Mouse (Mus musculus) heart, embryonic 14.5 days (tissue): ENCODE results near the gene Pop4. TPM values are rescaled to one million over a fixed set of nuclear protein-coding genes. Genes with fewer than 3 reads are reported as not detected.

Experiments used
- ATAC-seq: fragments of 200-750 bp; cut with Nextera tagmentation; 2 replicates; pipeline ENCODE4 v1.8.0; 2017; ENCODE audit warnings: low read depth, moderate TSS enrichment; ENCODE audit not compliant: insufficient number of reproducible peaks, insufficient read depth, low FRiP score
- H3K27ac ChIP-seq, 2 experiments: fragments of 200-500 bp in 1 of 2; fragments of 300-500 bp in 1 of 2; sonication (generic) in 1 of 2; replicated peaks in 1 of 2; 2 replicates each; pipeline ENCODE4 v1.5.1; 2012 to 2014; ENCODE audit warnings: low read depth in 2 of 2, low read length in 2 of 2, control low read depth in 1 of 2, mild to moderate bottlenecking in 1 of 2, mixed read lengths in 1 of 2; ENCODE audit not compliant: control insufficient read depth in 1 of 2, insufficient read depth in 1 of 2
- H3K27me3 ChIP-seq: fragments of 300-500 bp; sonication (generic); 2 replicates; pipeline ENCODE4 v1.6.1; 2014; ENCODE audit warnings: mild to moderate bottlenecking, low read length, control low read depth; ENCODE audit not compliant: control insufficient read depth, insufficient read depth
- H3K36me3 ChIP-seq: fragments of 300-500 bp; sonication (generic); 2 replicates; pipeline ENCODE4 v1.6.1; 2014; ENCODE audit warnings: mild to moderate bottlenecking, control low read depth, low read length, mixed read lengths; ENCODE audit not compliant: control insufficient read depth, insufficient read depth
- H3K4me1 ChIP-seq, 2 experiments: fragments of 200-500 bp in 1 of 2; fragments of 300-500 bp in 1 of 2; sonication (generic) in 1 of 2; 2 replicates each; pipeline ENCODE4 v1.6.1; 2012 to 2014; ENCODE audit warnings: low read length in 2 of 2, control low read depth in 1 of 2, mixed read lengths in 1 of 2; ENCODE audit not compliant: control insufficient read depth in 2 of 2, insufficient read depth in 2 of 2
- H3K4me2 ChIP-seq: fragments of 300-500 bp; sonication (generic); 2 replicates; pipeline ENCODE4 v1.6.1; 2014; ENCODE audit warnings: mild to moderate bottlenecking, low read length
- H3K4me3 ChIP-seq, 2 experiments: fragments of 200-500 bp in 1 of 2; fragments of 300-500 bp in 1 of 2; sonication (generic) in 1 of 2; 2 replicates each; pipeline ENCODE4 v1.5.1; 2012 to 2014; ENCODE audit warnings: low read length in 2 of 2, mild to moderate bottlenecking in 2 of 2, control low read depth in 1 of 2, low read depth in 1 of 2, moderate library complexity in 1 of 2; ENCODE audit not compliant: control insufficient read depth in 1 of 2, insufficient read depth in 1 of 2
- H3K9ac ChIP-seq: fragments of 300-500 bp; sonication (generic); 2 replicates; pipeline ENCODE4 v1.6.1; 2014; ENCODE audit warnings: mild to moderate bottlenecking, low read length
- H3K9me3 ChIP-seq: fragments of 300-500 bp; sonication (generic); 2 replicates; pipeline ENCODE4 v1.6.1; 2016; ENCODE audit warnings: low read length, control low read depth; ENCODE audit not compliant: control insufficient read depth
- WGBS: fragments of 180-500 bp; shearing (Covaris S2); extraction: QIAGEN DNeasy Blood & Tissue Kit; methylation state at CpG from one replicate; pipeline ENCODE4 v1.1.7; 2014; 5-methylcytosine and 5-hydroxymethylcytosine counted together
- polyA plus RNA-seq: library from polyadenylated mRNA; unstranded; fragments of >200 nt; fragmentation: Nextera tagmentation; extraction: Ambion mirVana; gene quantifications from 2 replicates; pipeline ENCODE4 v1.2.1, GENCODE M21; 2014

Pop4 gene
- polyA plus RNA-seq, 1 experiment from 2014 or later, result 41.2 TPM

- Histone ChIP-seq H3K27me3 (peaks cover 7% of the 10 kb centered on the region), H3K9me3 (no peaks in the 10 kb centered on the region), H3K36me3 (no peaks in the 10 kb centered on the region), H3K27ac (0 out of 4 replicates have a peak overlapping the region, but pooled peaks of 1 of the 2 experiments have one; percentile 6), H3K4me2 (no peak overlapping the region), H3K4me1 (peaks cover 4 to 23% of the 10 kb centered on the region in 2 experiments), H3K4me3 (no peak overlapping the region), H3K9ac (no peak overlapping the region)
- WGBS, result 6% methylated on average over 8 of the region's 8 CpGs
- no peak for ATAC-seq
Measured at GRCm38 (mm10) chr7:38230285-38230684, 40.9 kb downstream of the Pop4 start.

GRCm38 (mm10) chr7:38228329-38228728 is 42.9 kb downstream of the Pop4 start:
- H3K36me3 ChIP-seq, result no peaks in the 10 kb centered on the region
- no peak overlapping the region for H3K27ac ChIP-seq
- H3K4me2 ChIP-seq, result peak overlapping the region; percentile 65
- no peak for ATAC-seq
- H3K27me3 ChIP-seq, result peaks cover 7% of the 10 kb centered on the region
- H3K9ac ChIP-seq, result peak overlapping the region; percentile 71
- H3K9me3 ChIP-seq, result no peaks in the 10 kb centered on the region
- H3K4me1 ChIP-seq, result peaks cover 12 to 31% of the 10 kb centered on the region in 2 experiments
- 19% methylated on average over 8 of the region's 8 CpGs for WGBS
- peak overlapping the region; percentile 52 to 74 for H3K4me3 ChIP-seq

GRCm38 (mm10) chr7:38227900-38228298 is 43.3 kb downstream of the Pop4 start, which contains the start of gene Plekhf1:
TSS of gene Plekhf1 (minus strand) at chr7:38228016.
- under 1% methylated on average over 36 of the region's 36 CpGs for WGBS
- peak; percentile 92 for ATAC-seq
- peaks cover 12 to 31% of the 10 kb centered on the region in 2 experiments for H3K4me1 ChIP-seq

DNA sequence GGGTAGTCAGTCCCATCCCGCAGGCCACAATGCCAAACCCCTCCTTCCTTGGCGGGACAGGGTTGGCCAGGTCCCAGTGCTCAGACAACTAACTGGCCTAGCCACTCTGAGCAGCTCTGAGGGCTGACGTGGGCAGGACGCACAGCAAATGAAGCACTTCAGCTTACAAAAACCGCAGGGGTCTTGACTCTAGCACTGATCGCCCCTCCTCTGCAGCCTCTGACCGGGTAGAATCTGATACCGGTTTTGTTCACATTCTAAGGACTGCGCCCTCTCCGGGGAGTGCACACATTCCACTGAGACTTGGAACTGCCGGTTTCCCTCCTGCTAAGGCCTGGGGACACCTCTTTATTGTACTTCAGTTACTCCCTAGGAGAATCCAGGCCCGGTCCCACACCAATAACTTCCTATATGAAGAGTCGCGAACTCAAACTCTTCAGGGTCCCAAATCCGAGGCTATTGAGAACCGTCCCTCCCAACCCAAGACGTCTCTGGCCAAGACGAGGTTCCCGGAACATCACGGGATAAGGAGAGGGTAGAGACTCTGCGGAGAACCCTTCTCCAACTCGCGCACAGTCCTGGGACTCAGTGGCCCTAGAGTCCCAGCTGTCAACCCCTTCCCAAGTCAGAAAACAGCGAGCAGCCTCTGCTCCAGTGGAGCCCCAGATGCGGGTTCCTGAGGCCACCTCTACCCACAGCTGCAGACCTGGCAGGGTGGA is 43.9 kb downstream of the Pop4 start:
- H3K9ac ChIP-seq, result peak overlapping the region; percentile 71
- H3K4me1 ChIP-seq, result peaks cover 12 to 31% of the 10 kb centered on the region in 2 experiments
- no peaks in the 10 kb centered on the region for H3K36me3 ChIP-seq
- peaks cover 7% of the 10 kb centered on the region for H3K27me3 ChIP-seq
- H3K27ac ChIP-seq, result peak overlapping the region; percentile 53 to 60; a peak in 3 of 4 replicates
- no peaks in the 10 kb centered on the region for H3K9me3 ChIP-seq
- H3K4me3 ChIP-seq, result peak overlapping the region; percentile 52 to 74
- peak overlapping the region; percentile 65 for H3K4me2 ChIP-seq
- 0% methylated on average over 25 of the region's 25 CpGs for WGBS
- peak; percentile 39; the same call in 1 of the 2 replicates for ATAC-seq

More at GRCm38 (mm10) chr7:38227900-38228298, 43.3 kb downstream of the Pop4 start, which contains the start of gene Plekhf1:
- Histone ChIP-seq H3K27me3 (peaks cover 7% of the 10 kb centered on the region), H3K27ac (peak within 1 kb of the TSS; percentile 53 to 60; a peak in 3 of 4 replicates), H3K4me3 (peak within 1 kb of the TSS; percentile 52 to 74), H3K9me3 (no peaks in the 10 kb centered on the region), H3K36me3 (no peaks in the 10 kb centered on the region), H3K4me2 (peak within 1 kb of the TSS; percentile 65), H3K9ac (peak within 1 kb of the TSS; percentile 71)

DNA sequence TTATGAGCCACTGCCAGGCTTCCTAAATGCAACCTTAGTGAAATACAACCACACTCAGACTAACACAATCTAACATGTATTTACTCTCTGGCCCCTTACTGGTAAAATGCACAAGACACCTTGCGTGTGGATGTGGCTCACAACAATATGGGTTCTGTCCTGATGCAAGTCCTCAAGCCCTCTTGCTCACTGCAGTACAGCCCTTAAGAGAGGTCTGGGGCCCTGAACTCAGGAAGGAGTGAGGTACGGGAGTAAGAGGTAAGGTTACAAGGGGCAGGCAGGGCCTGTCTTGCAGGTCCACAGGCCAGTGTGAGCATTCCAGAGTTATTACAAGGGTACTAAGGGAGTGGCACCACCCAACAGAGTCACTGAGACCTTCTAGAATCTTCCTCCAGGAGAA is 45.0 kb downstream of the Pop4 start:
- ATAC-seq, result no peak
- Histone ChIP-seq H3K9me3 (no peaks in the 10 kb centered on the region), H3K9ac (no peak overlapping the region), H3K4me2 (peak overlapping the region; percentile 65), H3K27ac (0 out of 4 replicates have a peak overlapping the region, but pooled peaks of 1 of the 2 experiments have one; percentile 53), H3K4me1 (peaks cover 12 to 31% of the 10 kb centered on the region in 2 experiments), H3K4me3 (peak overlapping the region in 1 of 2 experiments; percentile 52; a peak in 1 of 4 replicates), H3K36me3 (peaks cover 4% of the 10 kb centered on the region; the same call in 1 of the 2 replicates), H3K27me3 (peaks cover 7% of the 10 kb centered on the region)
- 76% methylated on average over 2 of the region's 2 CpGs for WGBS

DNA sequence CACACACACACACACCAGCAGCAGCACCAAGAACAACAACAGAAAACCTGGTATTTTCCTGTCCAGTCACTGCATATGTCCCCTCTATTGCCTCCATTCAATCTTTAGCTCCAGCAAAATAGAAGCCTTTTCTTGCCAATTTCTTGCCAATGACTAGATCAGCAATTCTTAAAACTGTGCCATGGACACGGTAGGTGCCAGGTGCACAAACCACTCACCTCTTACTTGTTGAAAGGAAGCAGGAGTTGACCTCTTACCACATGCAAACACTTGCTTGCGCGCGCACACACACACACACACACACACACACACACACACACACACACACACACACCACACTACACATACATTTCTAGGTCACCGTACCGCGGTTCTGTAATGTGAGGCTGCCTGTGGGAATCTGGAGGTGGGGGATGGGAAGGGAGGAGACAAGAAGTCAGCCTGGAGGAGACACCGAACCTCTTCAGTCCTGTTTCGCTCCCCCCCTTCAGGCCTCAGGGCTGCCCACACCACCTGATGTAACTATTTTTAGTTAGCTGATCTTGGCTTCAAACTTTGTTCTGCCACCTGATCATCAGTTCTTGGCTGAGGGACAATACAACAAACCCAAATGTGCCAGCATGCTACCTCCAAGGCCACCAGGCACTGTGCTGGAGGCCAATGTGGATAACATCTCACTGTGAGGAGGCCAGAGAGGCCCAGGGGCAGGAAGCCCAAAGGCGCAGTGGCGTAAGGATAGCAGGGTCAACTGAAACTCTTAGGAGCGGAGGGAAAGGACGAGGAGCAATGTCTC is 46.5 kb downstream of the Pop4 start:
- peak; percentile 35; the same call in 1 of the 2 replicates for ATAC-seq
- Histone ChIP-seq H3K4me1 (peaks cover 12 to 33% of the 10 kb centered on the region in 2 experiments), H3K27me3 (peaks cover 7% of the 10 kb centered on the region), H3K9ac (0 out of 2 replicates have a peak overlapping the region, but pooled peaks have one; percentile 21), H3K4me2 (peak overlapping the region; percentile 42), H3K9me3 (no peaks in the 10 kb centered on the region), H3K4me3 (no peak overlapping the region), H3K27ac (peak overlapping the region; percentile 66 to 84), H3K36me3 (peaks cover 17% of the 10 kb centered on the region)
- WGBS, result 58% methylated on average over 13 of the region's 13 CpGs

DNA sequence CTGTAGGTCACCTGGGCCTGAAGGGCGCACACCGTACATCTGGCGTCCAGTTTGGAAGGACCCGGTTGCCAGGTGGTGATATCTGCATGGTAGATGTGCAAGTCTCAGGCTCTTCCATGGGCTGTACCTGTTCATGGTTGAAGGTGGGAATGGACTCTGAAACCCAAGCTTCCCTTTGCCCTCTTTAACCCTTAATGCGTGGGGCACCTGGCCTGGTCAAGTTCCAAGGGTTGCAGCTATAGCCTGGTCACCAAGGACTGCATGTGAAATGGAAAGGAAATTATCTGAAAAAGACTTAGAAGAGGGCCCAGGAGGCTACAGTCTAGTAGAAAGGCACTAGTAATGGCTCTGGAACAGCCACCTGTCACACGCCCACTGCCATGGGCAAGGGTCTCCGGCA is 50.4 kb downstream of the Pop4 start:
- Histone ChIP-seq H3K9me3 (no peaks in the 10 kb centered on the region), H3K27ac (no peak overlapping the region), H3K4me1 (peaks cover 17 to 28% of the 10 kb centered on the region in 2 experiments), H3K27me3 (no peaks in the 10 kb centered on the region), H3K4me2 (no peak overlapping the region), H3K9ac (no peak overlapping the region), H3K36me3 (peaks cover 28% of the 10 kb centered on the region), H3K4me3 (no peak overlapping the region)
- WGBS, result 94% methylated on average over 7 of the region's 7 CpGs
- ATAC-seq, result no peak
